Mouse (Mus musculus) midbrain, embryonic 12.5 days (tissue): ENCODE results near the gene Smap1. TPM values are rescaled to one million over a fixed set of nuclear protein-coding genes. Genes with fewer than 3 reads are reported as not detected.
A peak's percentile ranks its signal among the peaks of the same experiment; 100 is the strongest.

Experiments
- ATAC-seq: fragments of 200-750 bp; cut with Nextera tagmentation; 2 replicates; pipeline ENCODE4 v1.8.0; 2017; ENCODE audit warnings: low read depth, moderate TSS enrichment, moderate library complexity; ENCODE audit not compliant: low FRiP score
- H3K27ac ChIP-seq: fragments of 300-500 bp; sonication (generic); replicated peaks from 2 replicates; pipeline ENCODE4 v1.5.1; 2016; ENCODE audit warnings: mild to moderate bottlenecking
- H3K27me3 ChIP-seq: fragments of 300-500 bp; sonication (generic); 2 replicates; pipeline ENCODE4 v1.6.1; 2016; ENCODE audit warnings: mild to moderate bottlenecking
- H3K36me3 ChIP-seq: fragments of 300-500 bp; sonication (generic); 2 replicates; pipeline ENCODE4 v1.6.1; 2016
- H3K4me1 ChIP-seq: fragments of 300-500 bp; sonication (generic); 2 replicates; pipeline ENCODE4 v1.6.1; 2016
- H3K4me2 ChIP-seq: fragments of 300-500 bp; sonication (generic); replicated peaks from 2 replicates; pipeline ENCODE4 v1.6.1; 2016; ENCODE audit warnings: mild to moderate bottlenecking, moderate library complexity
- H3K4me3 ChIP-seq: fragments of 300-500 bp; sonication (generic); 2 replicates; pipeline ENCODE4 v1.5.1; 2016; ENCODE audit warnings: mild to moderate bottlenecking
- H3K9ac ChIP-seq: fragments of 300-500 bp; sonication (generic); replicated peaks from 2 replicates; pipeline ENCODE4 v1.6.1; 2016; ENCODE audit warnings: mild to moderate bottlenecking, moderate library complexity
- H3K9me3 ChIP-seq: fragments of 300-500 bp; sonication (generic); 2 replicates; pipeline ENCODE4 v1.6.1; 2016; ENCODE audit warnings: mild to moderate bottlenecking
- WGBS: fragments of 180-500 bp; shearing (Covaris S2); methylation state at CpG from one replicate; pipeline ENCODE4 v1.1.7; 2016; 5-methylcytosine and 5-hydroxymethylcytosine counted together
- polyA plus RNA-seq: library from polyadenylated mRNA; unstranded; fragments of >200 nt; fragmentation: Nextera tagmentation; extraction: Ambion mirVana; gene quantifications from 2 replicates; pipeline ENCODE4 v1.2.1, GENCODE M21; 2016

The Smap1 gene
- polyA plus RNA-seq, 1 experiment from 2014 or later = 63.7 TPM

GRCm38 (mm10) chr1:23860944-23861343, 61.2 kb downstream of the Smap1 start:
- ATAC-seq = no peak
- H3K4me1 ChIP-seq = no peaks in the 10 kb centered on the region
- WGBS = 88% methylated on average over 2 of the region's 2 CpGs

DNA sequence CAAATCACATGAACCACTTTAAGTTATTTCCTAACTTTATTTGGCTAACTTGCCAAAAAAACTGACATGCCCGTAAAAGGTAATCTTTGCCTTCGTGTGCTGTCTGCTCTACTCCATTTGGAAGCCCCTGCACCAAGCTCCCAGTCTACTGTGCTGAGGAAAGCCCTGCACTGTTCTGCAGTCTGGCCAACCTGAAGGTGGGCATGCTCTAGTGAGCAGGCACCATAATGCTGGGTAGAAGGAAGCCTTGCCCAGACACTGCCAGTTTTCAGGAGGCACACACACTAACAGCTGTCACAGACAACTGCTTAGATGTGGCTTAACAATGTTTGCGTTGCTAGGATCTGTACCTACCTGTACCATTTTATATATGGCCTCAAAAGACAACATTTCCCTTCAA, 66.5 kb downstream of the Smap1 start:
- Histone ChIP-seq H3K9me3 (no peaks in the 10 kb centered on the region), H3K4me2 (no peak overlapping the region), H3K27me3 (no peaks in the 10 kb centered on the region), H3K4me1 (no peaks in the 10 kb centered on the region), H3K27ac (no peak overlapping the region), H3K9ac (no peak overlapping the region), H3K36me3 (peaks cover 21% of the 10 kb centered on the region), H3K4me3 (no peak overlapping the region)
- WGBS = 93% methylated on average over 3 of the region's 3 CpGs
- no peak for ATAC-seq

More at GRCm38 (mm10) chr1:23860944-23861343, 61.2 kb downstream of the Smap1 start:
- Histone ChIP-seq H3K36me3 (peaks cover 18% of the 10 kb centered on the region), H3K27ac (no peak overlapping the region), H3K4me3 (no peak overlapping the region), H3K27me3 (no peaks in the 10 kb centered on the region), H3K9me3 (no peaks in the 10 kb centered on the region), H3K4me2 (no peak overlapping the region), H3K9ac (no peak overlapping the region)

DNA sequence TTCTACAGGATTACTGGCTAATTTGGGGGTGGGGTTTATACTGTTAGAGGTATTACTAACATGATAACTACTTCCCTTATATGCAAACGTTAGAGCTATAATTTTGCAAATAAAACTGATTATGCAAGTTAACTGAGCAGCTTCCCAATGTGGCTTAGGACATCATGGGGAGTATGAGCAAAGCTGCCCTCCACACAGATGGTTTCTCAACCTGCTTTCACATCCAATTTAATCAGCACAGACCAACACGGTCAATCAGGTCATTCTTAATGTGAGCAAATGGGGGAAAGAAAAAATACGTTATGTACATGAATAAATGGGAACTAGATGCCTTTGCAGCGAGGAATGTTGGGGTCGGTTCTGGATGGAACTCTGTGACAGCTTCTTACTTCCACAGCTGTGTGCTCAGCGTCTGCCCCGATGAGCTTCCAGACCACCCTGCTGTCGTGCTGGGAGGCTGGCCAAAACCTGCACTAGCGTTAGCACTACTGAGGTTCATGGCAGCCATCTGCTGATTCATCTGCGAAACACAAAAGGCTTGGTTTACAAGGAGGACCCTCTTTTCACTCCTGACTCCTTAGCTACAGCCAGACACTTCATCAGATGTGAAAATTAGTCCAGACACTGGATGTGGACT, 76.0 kb downstream of the Smap1 start:
- H3K4me1 ChIP-seq = no peaks in the 10 kb centered on the region
- no peak overlapping the region for H3K27ac ChIP-seq
- no peak overlapping the region for H3K4me3 ChIP-seq
- peaks cover 52% of the 10 kb centered on the region for H3K36me3 ChIP-seq
- no peak for ATAC-seq
- H3K27me3 ChIP-seq = no peaks in the 10 kb centered on the region
- WGBS = 80% methylated on average over 10 of the region's 10 CpGs
- no peaks in the 10 kb centered on the region for H3K9me3 ChIP-seq
- no peak overlapping the region for H3K4me2 ChIP-seq
- no peak overlapping the region for H3K9ac ChIP-seq

DNA sequence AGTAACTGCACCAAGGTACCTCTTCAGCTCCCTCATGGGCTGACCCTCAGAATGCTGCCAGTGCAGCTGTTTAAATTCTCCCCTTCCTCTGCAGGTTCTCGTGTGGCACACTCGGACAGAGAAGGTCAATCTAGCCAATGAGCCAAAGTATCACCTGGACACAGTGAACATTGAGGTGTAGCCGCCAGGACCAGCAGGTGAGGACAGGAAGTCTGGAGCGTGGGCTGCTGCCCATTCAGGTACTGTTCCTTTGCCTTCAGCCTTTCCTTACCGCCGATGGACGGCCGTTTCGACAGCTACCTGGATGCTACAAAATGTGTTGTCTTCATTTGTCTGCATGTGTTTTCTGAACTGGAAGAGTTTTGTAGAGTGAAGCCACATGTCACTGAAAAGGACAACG, 77.1 kb downstream of the Smap1 start:
- no peak overlapping the region for H3K9ac ChIP-seq
- H3K27ac ChIP-seq = no peak overlapping the region
- H3K9me3 ChIP-seq = no peaks in the 10 kb centered on the region
- no peak overlapping the region for H3K4me3 ChIP-seq
- WGBS = 95% methylated on average over 10 of the region's 10 CpGs
- peaks cover 48% of the 10 kb centered on the region for H3K36me3 ChIP-seq
- no peaks in the 10 kb centered on the region for H3K27me3 ChIP-seq
- no peaks in the 10 kb centered on the region for H3K4me1 ChIP-seq
- H3K4me2 ChIP-seq = no peak overlapping the region
- ATAC-seq = no peak

- no peak overlapping the region for H3K9ac ChIP-seq
These were observed 78.3 kb downstream of the Smap1 start for GRCm38 (mm10) chr1:23843790-23844189.

GRCm38 (mm10) chr1:23842629-23843028, 79.5 kb downstream of the Smap1 start:
- H3K4me1 ChIP-seq = no peaks in the 10 kb centered on the region
- no peak for ATAC-seq
- no peak overlapping the region for H3K4me2 ChIP-seq
- peaks cover 35% of the 10 kb centered on the region for H3K36me3 ChIP-seq
- H3K27ac ChIP-seq = no peak overlapping the region
- H3K9me3 ChIP-seq = no peaks in the 10 kb centered on the region
- WGBS = 75% methylated on average over 3 of the region's 3 CpGs
- H3K27me3 ChIP-seq = no peaks in the 10 kb centered on the region
- no peak overlapping the region for H3K9ac ChIP-seq
- no peak overlapping the region for H3K4me3 ChIP-seq

More at GRCm38 (mm10) chr1:23843790-23844189, 78.3 kb downstream of the Smap1 start:
- WGBS = 90% methylated on average over 7 of the region's 7 CpGs
- Histone ChIP-seq H3K9me3 (no peaks in the 10 kb centered on the region), H3K4me3 (no peak overlapping the region), H3K27me3 (no peaks in the 10 kb centered on the region), H3K4me1 (no peaks in the 10 kb centered on the region), H3K4me2 (no peak overlapping the region), H3K36me3 (peaks cover 44% of the 10 kb centered on the region), H3K27ac (no peak overlapping the region)
- ATAC-seq = no peak

- Histone ChIP-seq H3K9ac (no peak overlapping the region), H3K4me1 (no peaks in the 10 kb centered on the region), H3K27ac (no peak overlapping the region), H3K27me3 (no peaks in the 10 kb centered on the region), H3K4me2 (no peak overlapping the region), H3K36me3 (peaks cover 26% of the 10 kb centered on the region), H3K4me3 (no peak overlapping the region), H3K9me3 (no peaks in the 10 kb centered on the region)
- ATAC-seq = no peak
These were observed 81.2 kb downstream of the Smap1 start for GRCm38 (mm10) chr1:23840924-23841323.

GRCm38 (mm10) chr1:23836630-23837029, 85.5 kb downstream of the Smap1 start:
- ATAC-seq = no peak
- Histone ChIP-seq H3K4me3 (no peak overlapping the region), H3K27me3 (no peaks in the 10 kb centered on the region), H3K4me1 (peaks cover 5% of the 10 kb centered on the region; the same call in 1 of the 2 replicates), H3K9ac (no peak overlapping the region), H3K9me3 (no peaks in the 10 kb centered on the region), H3K36me3 (0 out of 2 replicates have a peak, but pooled peaks cover 2% of the 10 kb centered on the region), H3K27ac (no peak overlapping the region), H3K4me2 (no peak overlapping the region)
- WGBS = 85% methylated on average over 4 of the region's 4 CpGs

GRCm38 (mm10) chr1:23834819-23835218, 87.3 kb downstream of the Smap1 start:
- no peaks in the 10 kb centered on the region for H3K9me3 ChIP-seq
- 0 out of 2 replicates have a peak, but pooled peaks have one; percentile 19 for ATAC-seq
- H3K9ac ChIP-seq = no peak overlapping the region
- H3K36me3 ChIP-seq = no peaks in the 10 kb centered on the region
- H3K4me1 ChIP-seq = peaks cover 5% of the 10 kb centered on the region; the same call in 1 of the 2 replicates
- WGBS = 58% methylated on average over 9 of the region's 9 CpGs
- no peak overlapping the region for H3K4me3 ChIP-seq
- no peak overlapping the region for H3K27ac ChIP-seq
- no peak overlapping the region for H3K4me2 ChIP-seq
- no peaks in the 10 kb centered on the region for H3K27me3 ChIP-seq

DNA sequence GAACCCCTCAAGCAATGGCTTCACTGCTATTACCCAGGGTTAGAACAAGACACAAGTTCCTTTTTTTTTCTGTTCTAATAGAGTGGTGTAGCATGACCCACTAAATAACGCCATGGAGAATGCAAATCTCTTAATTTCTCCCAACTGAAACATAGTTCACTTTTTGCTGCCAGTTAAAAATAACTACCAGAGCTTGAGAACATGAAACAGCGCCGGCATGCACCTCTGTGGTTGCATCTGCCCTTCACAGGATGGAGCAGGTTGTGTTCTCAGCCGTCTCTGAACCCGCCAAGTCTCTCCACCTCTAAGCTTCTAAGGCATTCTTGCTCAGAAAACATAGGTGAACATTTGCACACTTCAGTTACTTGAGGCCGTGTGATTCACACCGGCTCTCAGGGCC, 87.9 kb downstream of the Smap1 start:
- Histone ChIP-seq H3K27ac (no peak overlapping the region), H3K27me3 (no peaks in the 10 kb centered on the region), H3K4me2 (no peak overlapping the region), H3K9me3 (no peaks in the 10 kb centered on the region), H3K9ac (no peak overlapping the region), H3K4me3 (no peak overlapping the region), H3K4me1 (peaks cover 5% of the 10 kb centered on the region; the same call in 1 of the 2 replicates), H3K36me3 (no peaks in the 10 kb centered on the region)
- 85% methylated on average over 7 of the region's 7 CpGs for WGBS
- no peak for ATAC-seq

DNA sequence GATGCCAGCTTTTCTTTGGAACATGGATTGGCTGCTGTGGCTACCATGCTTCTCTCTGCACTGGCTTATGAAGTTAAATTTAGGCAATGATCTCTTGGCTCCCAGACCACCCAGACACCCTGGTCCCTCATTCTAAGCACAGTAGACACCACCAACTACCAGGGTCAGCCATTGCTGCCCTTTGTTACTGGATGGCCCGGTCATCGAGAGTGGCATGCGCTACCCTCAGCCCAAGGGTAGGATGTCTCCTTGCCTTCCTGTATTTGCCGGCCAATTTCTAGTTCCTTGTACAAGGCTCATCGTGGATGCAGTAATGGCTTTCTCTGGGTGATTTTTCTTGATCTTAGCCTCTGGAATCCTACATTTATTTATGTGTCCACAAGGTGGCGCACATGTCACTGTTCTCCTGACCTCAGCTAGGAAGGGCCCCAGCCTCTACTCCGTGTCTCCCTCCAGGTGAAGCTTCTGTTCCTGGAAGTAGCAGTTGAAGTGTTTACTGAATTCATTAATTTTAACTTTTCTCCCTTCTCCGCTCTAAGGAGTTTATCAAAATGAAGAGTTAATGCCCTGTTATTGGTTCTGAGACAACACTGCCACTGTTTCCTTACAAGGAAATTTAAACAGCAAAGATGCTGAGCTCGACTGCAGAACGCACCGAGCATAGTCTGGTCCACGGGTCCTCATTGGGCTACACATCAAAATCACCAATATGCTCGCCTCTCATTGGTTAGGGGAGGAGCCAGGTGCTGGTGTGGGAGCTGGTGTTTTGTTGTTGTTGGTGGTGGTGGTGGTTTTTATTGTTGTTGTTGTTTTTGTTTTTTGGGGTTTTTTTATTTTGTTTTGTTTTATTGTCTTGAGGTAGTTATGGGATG, 95.0 kb downstream of the Smap1 start:
- H3K4me3 ChIP-seq = no peak overlapping the region
- no peak overlapping the region for H3K9ac ChIP-seq
- no peak overlapping the region for H3K27ac ChIP-seq
- H3K4me1 ChIP-seq = no peaks in the 10 kb centered on the region
- H3K4me2 ChIP-seq = no peak overlapping the region
- 47% methylated on average over 13 of the region's 13 CpGs for WGBS
- no peaks in the 10 kb centered on the region for H3K36me3 ChIP-seq
- ATAC-seq = peak; percentile 64
- no peaks in the 10 kb centered on the region for H3K27me3 ChIP-seq
- no peaks in the 10 kb centered on the region for H3K9me3 ChIP-seq

GRCm38 (mm10) chr1:23821615-23822014, 100.5 kb downstream of the Smap1 start:
- no peaks in the 10 kb centered on the region for H3K36me3 ChIP-seq
- H3K4me3 ChIP-seq = no peak overlapping the region
- no peak overlapping the region for H3K27ac ChIP-seq
- H3K9ac ChIP-seq = no peak overlapping the region
- no peak overlapping the region for H3K4me2 ChIP-seq
- no peaks in the 10 kb centered on the region for H3K4me1 ChIP-seq
- H3K9me3 ChIP-seq = no peaks in the 10 kb centered on the region
- no peaks in the 10 kb centered on the region for H3K27me3 ChIP-seq
- 82% methylated on average over 5 of the region's 5 CpGs for WGBS
- ATAC-seq = no peak
